Mouse (Mus musculus) embryonic facial prominence, embryonic 15.5 days (tissue): ENCODE results near the gene Pla2g2f. TPM values are rescaled to one million over a fixed set of nuclear protein-coding genes. Genes with fewer than 3 reads are reported as not detected.

Source experiments
- ATAC-seq: fragments of 200-750 bp; cut with Nextera tagmentation; 2 replicates; pipeline ENCODE4 v1.8.0; 2017; ENCODE audit warnings: low read depth, moderate TSS enrichment; ENCODE audit not compliant: insufficient number of reproducible peaks, low FRiP score, low TSS enrichment
- H3K27ac ChIP-seq: fragments of 300-500 bp; sonication (generic); replicated peaks from 2 replicates; pipeline ENCODE4 v1.5.1; 2015; ENCODE audit warnings: mild to moderate bottlenecking, inconsistent platforms
- H3K27me3 ChIP-seq: fragments of 300-500 bp; sonication (generic); 2 replicates; pipeline ENCODE4 v1.6.1; 2015; ENCODE audit warnings: inconsistent platforms
- H3K36me3 ChIP-seq: fragments of 300-500 bp; sonication (generic); 2 replicates; pipeline ENCODE4 v1.6.1; 2015; ENCODE audit warnings: mild to moderate bottlenecking, inconsistent platforms
- H3K4me1 ChIP-seq: fragments of 300-500 bp; sonication (generic); 2 replicates; pipeline ENCODE4 v1.6.1; 2015; ENCODE audit warnings: inconsistent platforms
- H3K4me2 ChIP-seq: fragments of 300-500 bp; sonication (generic); replicated peaks from 2 replicates; pipeline ENCODE4 v1.6.1; 2015; ENCODE audit warnings: mild to moderate bottlenecking, inconsistent platforms
- H3K4me3 ChIP-seq: fragments of 300-500 bp; sonication (generic); replicated peaks from 2 replicates; pipeline ENCODE4 v1.5.1; 2015; ENCODE audit warnings: mild to moderate bottlenecking, inconsistent platforms
- H3K9ac ChIP-seq: fragments of 300-500 bp; sonication (generic); 2 replicates; pipeline ENCODE4 v1.6.1; 2015; ENCODE audit warnings: inconsistent platforms
- H3K9me3 ChIP-seq: fragments of 300-500 bp; sonication (generic); replicated peaks from 2 replicates; pipeline ENCODE4 v1.6.1; 2016; ENCODE audit warnings: inconsistent platforms
- WGBS: fragments of 180-500 bp; shearing (Covaris S2); methylation state at CpG from one replicate; pipeline ENCODE4 v1.1.7; 2015; 5-methylcytosine and 5-hydroxymethylcytosine counted together
- polyA plus RNA-seq: library from polyadenylated mRNA; unstranded; fragments of >200 nt; fragmentation: Nextera tagmentation; extraction: Ambion mirVana; gene quantifications from 2 replicates; pipeline ENCODE4 v1.2.1, GENCODE M21; 2015

Pla2g2f gene
- polyA plus RNA-seq, 1 experiment from 2014 or later, result 31.1 TPM

DNA sequence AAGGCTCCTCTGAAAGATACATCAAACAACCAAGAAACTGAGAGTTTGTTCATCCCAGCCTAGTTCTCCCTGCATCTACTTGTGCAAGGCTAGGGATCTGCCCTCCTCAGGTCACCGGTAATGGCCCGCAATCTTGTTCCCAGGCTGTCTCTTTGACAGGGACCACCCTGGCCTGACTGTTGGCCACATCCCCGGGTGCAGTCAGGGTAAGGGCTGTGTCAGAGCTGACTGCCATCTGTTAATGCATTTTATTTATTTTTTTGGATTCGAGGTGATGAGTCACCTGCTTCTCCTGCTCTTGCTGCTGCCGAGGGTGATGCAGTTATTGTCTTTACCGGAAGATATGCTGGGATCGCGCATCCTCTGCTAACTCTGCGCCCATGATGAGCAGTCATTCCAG, 40.7 kb downstream of the Pla2g2f start:
- Histone ChIP-seq H3K4me2 (no peak overlapping the region), H3K9ac (no peak overlapping the region), H3K4me1 (no peaks in the 10 kb centered on the region), H3K4me3 (no peak overlapping the region), H3K9me3 (no peaks in the 10 kb centered on the region), H3K36me3 (no peaks in the 10 kb centered on the region), H3K27me3 (no peaks in the 10 kb centered on the region; the same call in 1 of the 2 replicates), H3K27ac (no peak overlapping the region)
- ATAC-seq, result no peak
- 85% methylated on average over 9 of the region's 9 CpGs for WGBS

- no peak overlapping the region for H3K27ac ChIP-seq
- no peak overlapping the region for H3K9ac ChIP-seq
- no peaks in the 10 kb centered on the region; the same call in 1 of the 2 replicates for H3K27me3 ChIP-seq
- 65% methylated on average over 1 of the region's 1 CpGs for WGBS
- H3K36me3 ChIP-seq, result no peaks in the 10 kb centered on the region
- no peak overlapping the region for H3K4me3 ChIP-seq
- no peak overlapping the region for H3K4me2 ChIP-seq
- no peaks in the 10 kb centered on the region for H3K9me3 ChIP-seq
- ATAC-seq, result no peak
- no peaks in the 10 kb centered on the region for H3K4me1 ChIP-seq
These were observed 43.2 kb downstream of the Pla2g2f start for GRCm38 (mm10) chr4:138714186-138714585.

DNA sequence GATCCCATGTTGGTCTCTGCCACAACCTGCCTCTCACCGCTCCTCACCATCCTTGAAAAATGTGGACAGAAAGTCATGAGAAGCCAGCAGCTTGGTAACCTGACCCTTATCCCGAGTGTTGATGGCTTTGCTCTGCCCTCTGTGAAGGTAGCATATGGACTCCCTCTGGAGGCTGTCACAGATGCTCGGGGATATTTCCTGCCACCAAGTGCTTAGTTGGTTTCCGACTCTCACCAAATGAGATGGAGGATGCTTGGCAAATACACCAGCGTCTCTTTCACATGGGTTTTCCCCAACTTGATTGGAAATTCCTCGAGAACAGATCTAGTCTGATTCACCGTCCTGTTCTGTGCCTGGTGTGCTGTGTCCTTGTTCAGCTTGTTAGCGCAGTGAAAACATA, 44.8 kb downstream of the Pla2g2f start:
- no peak overlapping the region for H3K9ac ChIP-seq
- 66% methylated on average over 8 of the region's 8 CpGs for WGBS
- ATAC-seq, result no peak

GRCm38 (mm10) chr4:138712096-138712495, 45.3 kb downstream of the Pla2g2f start:
- H3K27me3 ChIP-seq, result no peaks in the 10 kb centered on the region; the same call in 1 of the 2 replicates
- H3K4me1 ChIP-seq, result no peaks in the 10 kb centered on the region
- 85% methylated on average over 11 of the region's 11 CpGs for WGBS
- no peak overlapping the region for H3K4me3 ChIP-seq
- H3K4me2 ChIP-seq, result no peak overlapping the region
- no peak for ATAC-seq
- no peak overlapping the region for H3K27ac ChIP-seq
- no peaks in the 10 kb centered on the region for H3K9me3 ChIP-seq
- H3K36me3 ChIP-seq, result no peaks in the 10 kb centered on the region
- H3K9ac ChIP-seq, result no peak overlapping the region

More for the DNA sequence above, 44.8 kb downstream of the Pla2g2f start:
- Histone ChIP-seq H3K4me2 (no peak overlapping the region), H3K4me1 (no peaks in the 10 kb centered on the region), H3K36me3 (no peaks in the 10 kb centered on the region), H3K9me3 (no peaks in the 10 kb centered on the region), H3K4me3 (no peak overlapping the region), H3K27ac (no peak overlapping the region), H3K27me3 (no peaks in the 10 kb centered on the region; the same call in 1 of the 2 replicates)

GRCm38 (mm10) chr4:138711051-138711820, 46.2 kb downstream of the Pla2g2f start:
- no peaks in the 10 kb centered on the region; the same call in 1 of the 2 replicates for H3K27me3 ChIP-seq
- H3K36me3 ChIP-seq, result no peaks in the 10 kb centered on the region
- no peaks in the 10 kb centered on the region for H3K9me3 ChIP-seq
- no peaks in the 10 kb centered on the region for H3K4me1 ChIP-seq
- 65% methylated on average over 17 of the region's 17 CpGs for WGBS
- H3K4me2 ChIP-seq, result no peak overlapping the region
- no peak overlapping the region for H3K27ac ChIP-seq
- no peak overlapping the region for H3K9ac ChIP-seq
- H3K4me3 ChIP-seq, result no peak overlapping the region
- ATAC-seq, result no peak

- 76% methylated on average over 11 of the region's 11 CpGs for WGBS
- no peak for ATAC-seq
These were observed 46.8 kb downstream of the Pla2g2f start for GRCm38 (mm10) chr4:138710633-138711032.

GRCm38 (mm10) chr4:138709944-138710343, 47.5 kb downstream of the Pla2g2f start:
- H3K4me1 ChIP-seq, result no peaks in the 10 kb centered on the region
- H3K27me3 ChIP-seq, result no peaks in the 10 kb centered on the region
- H3K9ac ChIP-seq, result no peak overlapping the region
- ATAC-seq, result no peak
- H3K4me3 ChIP-seq, result no peak overlapping the region
- no peaks in the 10 kb centered on the region for H3K9me3 ChIP-seq
- no peaks in the 10 kb centered on the region for H3K36me3 ChIP-seq
- H3K27ac ChIP-seq, result no peak overlapping the region
- 61% methylated on average over 7 of the region's 7 CpGs for WGBS
- H3K4me2 ChIP-seq, result no peak overlapping the region

More at GRCm38 (mm10) chr4:138710633-138711032, 46.8 kb downstream of the Pla2g2f start:
- H3K4me2 ChIP-seq, result no peak overlapping the region
- H3K36me3 ChIP-seq, result no peaks in the 10 kb centered on the region
- H3K4me1 ChIP-seq, result no peaks in the 10 kb centered on the region
- no peaks in the 10 kb centered on the region for H3K9me3 ChIP-seq
- H3K4me3 ChIP-seq, result no peak overlapping the region
- no peak overlapping the region for H3K9ac ChIP-seq
- no peaks in the 10 kb centered on the region for H3K27me3 ChIP-seq
- H3K27ac ChIP-seq, result no peak overlapping the region

- 84% methylated on average over 11 of the region's 11 CpGs for WGBS
- no peak for ATAC-seq
These were observed 48.2 kb downstream of the Pla2g2f start for GRCm38 (mm10) chr4:138709246-138709645.

DNA sequence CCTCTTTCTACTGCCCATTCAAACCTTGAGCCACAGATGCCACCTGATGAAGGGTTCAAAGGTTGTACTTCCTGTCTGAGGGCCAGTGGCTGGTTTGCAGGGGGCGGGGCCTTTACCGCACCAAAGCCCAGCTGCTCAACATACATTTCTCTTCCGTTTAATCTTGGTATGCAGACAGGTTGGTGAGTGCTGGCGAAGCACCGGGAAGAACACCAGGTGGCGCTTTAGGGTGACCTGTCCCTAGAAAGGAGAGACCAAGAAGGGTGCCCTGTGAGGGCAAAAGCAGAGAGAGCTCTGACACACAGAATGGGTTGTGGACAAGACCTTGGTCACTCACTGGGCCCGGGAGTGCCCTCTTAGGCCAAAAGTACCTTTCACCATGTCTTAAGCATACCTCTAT, 48.8 kb downstream of the Pla2g2f start:
- no peaks in the 10 kb centered on the region for H3K9me3 ChIP-seq
- H3K27ac ChIP-seq, result no peak overlapping the region
- no peak overlapping the region for H3K4me3 ChIP-seq
- no peak overlapping the region for H3K4me2 ChIP-seq
- no peaks in the 10 kb centered on the region for H3K4me1 ChIP-seq
- no peaks in the 10 kb centered on the region for H3K27me3 ChIP-seq
- no peak overlapping the region for H3K9ac ChIP-seq
- 11% methylated on average over 7 of the region's 7 CpGs for WGBS
- no peak for ATAC-seq
- no peaks in the 10 kb centered on the region for H3K36me3 ChIP-seq

More at GRCm38 (mm10) chr4:138709246-138709645, 48.2 kb downstream of the Pla2g2f start:
- Histone ChIP-seq H3K36me3 (no peaks in the 10 kb centered on the region), H3K9me3 (no peaks in the 10 kb centered on the region), H3K4me1 (no peaks in the 10 kb centered on the region), H3K4me2 (no peak overlapping the region), H3K4me3 (no peak overlapping the region), H3K27me3 (no peaks in the 10 kb centered on the region), H3K27ac (no peak overlapping the region), H3K9ac (no peak overlapping the region)

DNA sequence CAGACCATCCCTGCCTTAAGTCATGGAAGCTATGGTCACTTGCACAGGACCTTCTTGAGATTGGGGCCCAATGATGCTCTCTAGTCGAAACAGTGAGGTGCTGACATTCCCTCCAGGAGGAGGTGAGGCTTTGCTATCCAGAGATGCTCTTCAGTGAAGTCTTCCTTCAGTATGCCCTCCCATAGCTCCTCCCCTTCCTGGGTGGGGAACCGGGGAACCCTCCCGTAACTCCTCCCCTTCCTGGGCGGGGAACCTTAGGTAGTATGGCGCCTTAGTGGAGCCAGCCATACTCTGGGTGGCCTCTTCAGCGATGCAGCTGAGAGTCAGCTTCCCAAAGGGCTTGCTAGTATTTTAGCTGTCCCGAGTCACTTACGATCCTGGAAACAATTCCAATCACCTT, 50.8 kb downstream of the Pla2g2f start:
- WGBS, result 92% methylated on average over 8 of the region's 8 CpGs
- H3K9me3 ChIP-seq, result no peaks in the 10 kb centered on the region
- no peaks in the 10 kb centered on the region for H3K27me3 ChIP-seq
- no peak overlapping the region for H3K4me2 ChIP-seq
- no peak for ATAC-seq
- no peak overlapping the region for H3K4me3 ChIP-seq
- H3K27ac ChIP-seq, result no peak overlapping the region
- H3K36me3 ChIP-seq, result no peaks in the 10 kb centered on the region
- H3K9ac ChIP-seq, result no peak overlapping the region
- no peaks in the 10 kb centered on the region for H3K4me1 ChIP-seq

DNA sequence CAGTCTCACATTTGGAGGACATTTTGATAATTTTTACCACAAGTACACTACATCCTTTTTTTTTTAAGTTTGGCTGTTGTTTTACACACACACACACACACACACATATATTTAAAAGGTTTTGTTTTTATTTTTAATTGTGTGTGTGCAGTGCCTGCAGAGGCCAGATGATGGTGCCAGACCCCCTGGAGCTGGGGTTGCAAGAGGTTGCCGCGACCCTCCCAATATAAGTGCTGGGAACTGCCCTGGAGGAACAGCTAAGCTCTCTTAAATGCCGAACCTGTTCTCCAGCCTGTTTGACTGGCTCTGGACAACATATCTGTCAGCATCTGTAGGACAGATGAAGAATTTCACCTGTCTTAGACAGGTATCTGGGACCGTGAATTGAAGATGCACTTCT, 53.3 kb downstream of the Pla2g2f start:
- WGBS, result 66% methylated on average over 4 of the region's 4 CpGs
- no peak overlapping the region for H3K4me3 ChIP-seq
- no peaks in the 10 kb centered on the region for H3K27me3 ChIP-seq
- no peaks in the 10 kb centered on the region for H3K4me1 ChIP-seq
- H3K27ac ChIP-seq, result no peak overlapping the region
- ATAC-seq, result no peak
- H3K36me3 ChIP-seq, result no peaks in the 10 kb centered on the region
- no peak overlapping the region for H3K9ac ChIP-seq
- no peak overlapping the region for H3K4me2 ChIP-seq
- no peaks in the 10 kb centered on the region for H3K9me3 ChIP-seq

DNA sequence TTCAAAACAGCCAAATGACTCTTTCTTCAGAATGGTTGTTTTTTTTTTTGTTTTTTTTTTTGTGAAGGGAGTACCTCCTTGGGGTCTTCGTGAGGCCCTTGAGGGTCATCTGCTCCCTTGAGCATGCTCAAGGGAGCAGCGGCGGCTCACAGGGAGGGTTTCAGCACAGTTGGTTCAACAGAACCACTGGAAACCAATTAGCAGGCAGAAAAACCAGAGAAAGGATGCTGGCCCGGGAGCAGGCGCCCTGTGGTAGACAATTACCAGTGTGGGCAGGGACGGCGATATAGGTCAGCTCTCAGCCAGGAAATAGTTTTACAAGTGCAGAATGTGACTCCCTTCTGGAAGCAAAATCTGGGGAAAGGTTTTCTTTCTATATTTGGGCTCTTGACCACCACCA, 53.8 kb downstream of the Pla2g2f start:
- Histone ChIP-seq H3K4me1 (no peaks in the 10 kb centered on the region), H3K4me3 (no peak overlapping the region), H3K27me3 (no peaks in the 10 kb centered on the region), H3K9me3 (no peaks in the 10 kb centered on the region), H3K4me2 (no peak overlapping the region), H3K27ac (no peak overlapping the region), H3K36me3 (no peaks in the 10 kb centered on the region), H3K9ac (no peak overlapping the region)
- no peak for ATAC-seq
- 54% methylated on average over 7 of the region's 7 CpGs for WGBS
